Mouse (Mus musculus) ES-E14 (cell line): ENCODE data around the gene Tns3. TPM values are rescaled to one million over a fixed set of nuclear protein-coding genes. Genes with fewer than 3 reads are reported as not detected.

Source experiments
- DNase-seq: peaks from one replicate; pipeline ENCODE4 v3.0.0-alpha.2; 2013; ENCODE audit warnings: low read depth, low spot score
- H3K27ac ChIP-seq: 2 replicates; pipeline ENCODE4 v1.5.1; 2012; ENCODE audit warnings: low read depth, mild to moderate bottlenecking, low read length, moderate library complexity, mixed read lengths; ENCODE audit not compliant: poor library complexity, insufficient read depth, severe bottlenecking
- H3K36me3 ChIP-seq: 2 replicates; pipeline ENCODE4 v1.6.1; 2012; ENCODE audit warnings: mild to moderate bottlenecking, low read length, moderate library complexity, mixed read lengths; ENCODE audit not compliant: control insufficient read depth, poor library complexity, insufficient read depth, severe bottlenecking
- H3K4me1 ChIP-seq, 2 experiments: fragments of 150-350 bp in 1 of 2; sonication (generic) in 1 of 2; 2 replicates each; pipeline ENCODE4 v1.6.1; 2012; ENCODE audit warnings: low read length in 2 of 2, mild to moderate bottlenecking in 1 of 2, mixed read lengths in 1 of 2; ENCODE audit not compliant: control insufficient read depth in 2 of 2, insufficient read depth in 2 of 2, poor library complexity in 1 of 2
- H3K4me3 ChIP-seq, 2 experiments: fragments of 150-350 bp in 1 of 2; sonication (generic) in 1 of 2; 2 replicates each; pipeline ENCODE4 v1.5.1; 2012; ENCODE audit warnings: low read length in 2 of 2, low read depth in 1 of 2, mild to moderate bottlenecking in 1 of 2, mixed read lengths in 1 of 2; ENCODE audit not compliant: insufficient read depth in 1 of 2, poor library complexity in 1 of 2, severe bottlenecking in 1 of 2
- H3K9ac ChIP-seq: 2 replicates; pipeline ENCODE4 v1.6.1; 2012; ENCODE audit warnings: low read depth, mild to moderate bottlenecking, low read length, mixed read lengths; ENCODE audit not compliant: poor library complexity, insufficient read depth, severe bottlenecking
- H3K9me3 ChIP-seq: fragments of 150-350 bp; sonication (generic); 2 replicates; pipeline ENCODE4 v1.6.1; 2012; ENCODE audit warnings: low read depth, mild to moderate bottlenecking, low read length; ENCODE audit not compliant: control insufficient read depth, insufficient read depth
- CHD2 ChIP-seq: IDR thresholded peaks from 2 replicates; pipeline ENCODE4 v1.6.1; 2014; ENCODE audit warnings: mild to moderate bottlenecking, low read depth, low read length, inconsistent platforms
- HCFC1 ChIP-seq: IDR thresholded peaks from 2 replicates; pipeline ENCODE4 v1.6.1; 2012; ENCODE audit warnings: low read length, inconsistent platforms, borderline replicate concordance; ENCODE audit not compliant: insufficient read depth
- MAFK ChIP-seq: IDR thresholded peaks from 2 replicates; pipeline ENCODE4 v1.6.1; 2014; ENCODE audit warnings: mild to moderate bottlenecking, low read depth, low read length, inconsistent platforms; ENCODE audit not compliant: insufficient read depth
- ZC3H11A ChIP-seq: IDR thresholded peaks from 2 replicates; pipeline ENCODE4 v1.6.1; 2012; ENCODE audit warnings: low read depth, mild to moderate bottlenecking, inconsistent platforms, low read length, borderline replicate concordance
- ZNF384 ChIP-seq: IDR thresholded peaks from 2 replicates; pipeline ENCODE4 v1.6.1; 2012; ENCODE audit warnings: low read depth, low read length, inconsistent platforms
- in situ Hi-C, 2 experiments: fragments of 600-800 bp; cut with MboI; formaldehyde crosslinking; loops; one replicate each; pipeline ENCODE4 v1.15.1; 2025; ENCODE audit warnings: low sequenced_read_pairs in 2 of 2, inconsistent platforms in 1 of 2; ENCODE audit not compliant: unreplicated experiment in 2 of 2
- total RNA-seq: library from RNA; depleted of rRNA; stranded (reverse); fragments of 300-350 nt; gene quantifications from 2 replicates; pipeline ENCODE4 v1.2.3, GENCODE M21; 2012

The Tns3 gene
- total RNA-seq, 1 experiment: 111 TPM

DNA sequence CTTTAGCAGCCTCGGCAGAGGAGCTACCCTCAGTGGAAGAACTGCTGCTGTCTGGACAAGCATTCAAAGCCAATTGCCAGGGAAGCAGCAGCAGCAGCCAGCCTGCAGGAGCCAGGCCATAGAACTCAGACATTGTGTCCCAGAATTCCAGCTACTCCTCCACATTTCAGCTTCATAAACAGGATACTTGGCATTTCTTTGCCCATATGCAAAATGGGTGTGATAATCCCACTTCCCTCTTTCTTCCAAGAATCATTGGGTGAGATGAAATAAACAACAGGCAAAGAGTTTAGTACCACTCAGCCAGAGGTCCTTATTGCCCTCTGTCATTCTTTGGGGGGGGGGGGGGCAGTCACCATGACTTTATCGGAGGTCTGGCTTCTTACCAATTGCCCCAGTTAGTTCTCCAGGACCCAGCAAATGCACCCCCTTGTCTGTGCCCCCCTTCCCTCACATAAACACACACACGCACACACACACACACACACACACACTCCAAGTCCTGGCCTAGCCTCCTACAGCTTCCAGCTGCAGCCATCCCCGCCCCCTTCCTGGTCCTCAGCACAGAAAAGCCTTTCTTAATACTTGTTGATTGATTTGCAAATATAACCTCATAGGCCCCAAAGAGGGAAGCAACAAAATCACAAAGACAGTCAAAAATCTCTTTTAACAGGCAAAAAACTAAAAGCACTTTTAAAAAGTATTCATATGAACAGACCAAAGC lies 1.5 kb downstream of the Tns3 start:
- Histone ChIP-seq H3K9me3 (no peaks in the 10 kb centered on the region), H3K4me1 (peaks cover 19 to 28% of the 10 kb centered on the region in 2 experiments), H3K4me3 (peak overlapping the region; percentile 69 to 81), H3K27ac (no peak overlapping the region), H3K9ac (no peak overlapping the region), H3K36me3 (peaks cover 6% of the 10 kb centered on the region; the same call in 1 of the 2 replicates)
- TF ChIP-seq MAFK (no peak), HCFC1 (no peak), ZC3H11A (no peak), ZNF384 (no peak), CHD2 (no peak)
- no peak for DNase-seq
- in situ Hi-C loops: no loop called here

- peaks cover 19 to 26% of the 10 kb centered on the region in 2 experiments for H3K4me1 ChIP-seq
- no peak overlapping the region for H3K27ac ChIP-seq
- no peak for DNase-seq
- no peak for TF ChIP-seq CHD2
- no peak for TF ChIP-seq ZC3H11A
- TF ChIP-seq HCFC1: no peak
- TF ChIP-seq MAFK: no peak
- TF ChIP-seq ZNF384: no peak
- H3K9me3 ChIP-seq: no peaks in the 10 kb centered on the region
- H3K9ac ChIP-seq: no peak overlapping the region
- no peak overlapping the region for H3K4me3 ChIP-seq
- H3K36me3 ChIP-seq: peaks cover 6% of the 10 kb centered on the region; the same call in 1 of the 2 replicates
- in situ Hi-C loops: no loop called here
Measured at GRCm38 (mm10) chr11:8660951-8661350, 3.4 kb downstream of the Tns3 start.

GRCm38 (mm10) chr11:8659851-8660250 lies 4.5 kb downstream of the Tns3 start:
- H3K36me3 ChIP-seq: peaks cover 6% of the 10 kb centered on the region; the same call in 1 of the 2 replicates
- peak overlapping the region in 1 of 2 experiments; percentile 13; a peak in 1 of 4 replicates for H3K4me3 ChIP-seq
- in situ Hi-C loops: no loop called here
- DNase-seq: no peak
- TF ChIP-seq MAFK: no peak
- no peak for TF ChIP-seq ZC3H11A
- TF ChIP-seq CHD2: no peak
- TF ChIP-seq ZNF384: no peak
- TF ChIP-seq HCFC1: no peak
- no peak overlapping the region for H3K27ac ChIP-seq
- peaks cover 15 to 17% of the 10 kb centered on the region in 2 experiments for H3K4me1 ChIP-seq
- peak overlapping the region; percentile 12; the same call in 1 of the 2 replicates for H3K9ac ChIP-seq
- H3K9me3 ChIP-seq: no peaks in the 10 kb centered on the region

DNA sequence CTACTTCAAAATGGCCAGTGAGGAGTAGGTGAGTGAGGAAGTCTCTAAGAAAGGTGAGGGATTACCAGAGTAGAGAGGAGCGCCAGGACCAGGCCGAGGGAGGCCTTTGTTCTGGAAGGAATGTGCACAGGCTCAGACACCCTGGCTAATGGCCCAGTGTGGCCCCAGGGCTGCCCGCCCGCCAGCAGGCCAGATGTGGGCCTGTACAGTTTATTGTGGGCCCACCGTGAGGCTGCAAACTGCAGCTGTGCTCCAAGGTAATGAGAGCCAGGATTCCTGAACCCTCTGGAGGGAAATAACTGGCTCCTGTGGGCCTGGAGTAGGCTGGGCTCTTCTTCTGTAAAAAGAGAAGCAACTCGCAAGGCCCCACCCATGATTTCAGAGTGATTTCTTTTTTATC lies 5.3 kb downstream of the Tns3 start:
- no peak for DNase-seq
- peak overlapping the region; percentile 29 for H3K27ac ChIP-seq
- no peaks in the 10 kb centered on the region for H3K9me3 ChIP-seq
- no peak overlapping the region; the same call in 1 of the 2 replicates for H3K9ac ChIP-seq
- TF ChIP-seq MAFK: no peak
- no peak for TF ChIP-seq HCFC1
- no peak for TF ChIP-seq CHD2
- TF ChIP-seq ZC3H11A: no peak
- TF ChIP-seq ZNF384: no peak
- in situ Hi-C loops: no loop called here
- H3K36me3 ChIP-seq: peaks cover 6% of the 10 kb centered on the region; the same call in 1 of the 2 replicates
- peaks cover 14 to 15% of the 10 kb centered on the region in 2 experiments for H3K4me1 ChIP-seq
- no peak overlapping the region for H3K4me3 ChIP-seq
